Mouse (Mus musculus): ENCODE measurements around the gene Cln6. TPM values are rescaled to one million over a fixed set of nuclear protein-coding genes. Genes with fewer than 3 reads are reported as not detected.

The Cln6 gene
- polyA plus RNA-seq, 1 experiment from 2014 or later = 5.1 TPM

Other genes with a start within 250 kb of the Cln6 start
- 0.98 and 1.4 TPM in 2 replicates for gene Itga11, start 161.0 kb upstream of the Cln6 start, polyA plus RNA-seq (2015; fragmentation: Nextera tagmentation; extraction: Ambion mirVana)
- gene Fem1b, start 26.9 kb upstream of the Cln6 start, polyA plus RNA-seq (2015; fragmentation: Nextera tagmentation; extraction: Ambion mirVana) = 64.5 and 69.3 TPM in 2 replicates
- gene Calml4, start 19.3 kb downstream of the Cln6 start, polyA plus RNA-seq (2015; fragmentation: Nextera tagmentation; extraction: Ambion mirVana) = 10.7 and 11.2 TPM in 2 replicates
- gene Pias1, start 149.1 kb downstream of the Cln6 start, polyA plus RNA-seq (2015; fragmentation: Nextera tagmentation; extraction: Ambion mirVana) = 61.0 and 62.5 TPM in 2 replicates

Data from midbrain, embryonic 16.5 days (tissue).